Mouse (Mus musculus): ENCODE measurements around the gene Csnk1g1. TPM values are rescaled to one million over a fixed set of nuclear protein-coding genes. Genes with fewer than 3 reads are reported as not detected.
A peak's percentile ranks its signal among the peaks of the same experiment; 100 is the strongest.

Csnk1g1 gene
- polyA plus RNA-seq, 1 experiment from 2014 or later, result 15.9 TPM

GRCm38 (mm10) chr9:66066791-66067190, 158.1 kb downstream of the Csnk1g1 start:
- Histone ChIP-seq H3K27ac (replicated peaks; ENCODE audit: low read depth, low read length) (no peak overlapping the region), H3K36me3 (ENCODE audit: control insufficient read depth, insufficient read depth, low read length) (peaks cover 38% of the 10 kb centered on the region), H3K4me2 (ENCODE audit: low read depth, severe bottlenecking) (no peak overlapping the region), H3K27me3 (ENCODE audit: control insufficient read depth, insufficient read depth, low read length) (peaks cover 16% of the 10 kb centered on the region), H3K4me3 (ENCODE audit: low read depth, low read length) (no peak overlapping the region), H3K4me1 (ENCODE audit: control insufficient read depth, insufficient read depth, low read length) (peaks cover 6% of the 10 kb centered on the region), H3K9me3 (ENCODE audit: control insufficient read depth, low read length) (no peaks in the 10 kb centered on the region), H3K9ac (ENCODE audit: low read length) (peak overlapping the region; percentile 4; the same call in 1 of the 2 replicates)
- ATAC-seq (ENCODE audit: insufficient number of reproducible peaks, low FRiP score, low TSS enrichment, low read depth) (no peak), DNase-seq (ENCODE audit: low spot score) (no peak)
- 94% methylated on average over 3 of the region's 3 CpGs for WGBS

GRCm38 (mm10) chr9:66067542-66067941, 158.8 kb downstream of the Csnk1g1 start:
- peak; percentile 53 for DNase-seq (ENCODE audit: low spot score)
- no peak overlapping the region for H3K4me2 ChIP-seq (ENCODE audit: low read depth, severe bottlenecking)
- H3K9ac ChIP-seq (ENCODE audit: low read length), result no peak overlapping the region
- H3K4me1 ChIP-seq (ENCODE audit: control insufficient read depth, insufficient read depth, low read length), result peaks cover 6% of the 10 kb centered on the region
- 22% methylated on average over 5 of the region's 5 CpGs for WGBS
- no peak overlapping the region for H3K4me3 ChIP-seq (ENCODE audit: low read depth, low read length)
- H3K9me3 ChIP-seq (ENCODE audit: control insufficient read depth, low read length), result no peaks in the 10 kb centered on the region
- ATAC-seq (ENCODE audit: insufficient number of reproducible peaks, low FRiP score, low TSS enrichment, low read depth), result 0 out of 2 replicates have a peak, but pooled peaks have one; percentile 19
- H3K36me3 ChIP-seq (ENCODE audit: control insufficient read depth, insufficient read depth, low read length), result peaks cover 35% of the 10 kb centered on the region
- H3K27ac ChIP-seq (replicated peaks; ENCODE audit: low read depth, low read length), result no peak overlapping the region
- peaks cover 16% of the 10 kb centered on the region for H3K27me3 ChIP-seq (ENCODE audit: control insufficient read depth, insufficient read depth, low read length)

DNA sequence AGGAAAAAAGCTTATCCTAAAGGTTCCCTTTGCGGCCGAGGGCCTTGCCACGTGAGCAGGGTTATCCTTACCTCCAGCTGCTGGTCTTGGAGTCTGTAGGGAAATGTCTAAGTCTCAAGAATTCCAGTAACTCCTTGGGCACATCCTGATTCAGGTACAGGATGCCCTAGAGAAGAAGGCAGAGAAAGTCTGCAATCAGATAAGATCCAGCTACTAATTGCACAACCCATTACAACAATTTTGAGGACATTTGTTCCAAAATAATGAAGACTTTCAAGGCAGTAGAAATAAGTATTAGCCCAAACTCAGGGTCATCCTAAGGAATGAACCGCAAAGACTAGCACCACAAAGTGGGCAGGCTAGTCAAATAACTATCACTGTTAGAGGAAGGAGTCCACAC, 159.3 kb downstream of the Csnk1g1 start:
- Histone ChIP-seq H3K27me3 (ENCODE audit: control insufficient read depth, insufficient read depth, low read length) (peaks cover 16% of the 10 kb centered on the region), H3K4me1 (ENCODE audit: control insufficient read depth, insufficient read depth, low read length) (peaks cover 6% of the 10 kb centered on the region), H3K9me3 (ENCODE audit: control insufficient read depth, low read length) (no peaks in the 10 kb centered on the region), H3K4me3 (ENCODE audit: low read depth, low read length) (no peak overlapping the region), H3K36me3 (ENCODE audit: control insufficient read depth, insufficient read depth, low read length) (peaks cover 33% of the 10 kb centered on the region), H3K27ac (replicated peaks; ENCODE audit: low read depth, low read length) (no peak overlapping the region), H3K4me2 (ENCODE audit: low read depth, severe bottlenecking) (no peak overlapping the region), H3K9ac (ENCODE audit: low read length) (no peak overlapping the region)
- no peak for DNase-seq (ENCODE audit: low spot score)
- no peak for ATAC-seq (ENCODE audit: insufficient number of reproducible peaks, low FRiP score, low TSS enrichment, low read depth)
- WGBS, result 61% methylated on average over 4 of the region's 4 CpGs

- Histone ChIP-seq H3K4me3 (ENCODE audit: low read depth, low read length) (peak overlapping the region; percentile 50), H3K9me3 (ENCODE audit: control insufficient read depth, low read length) (no peaks in the 10 kb centered on the region), H3K27ac (replicated peaks; ENCODE audit: low read depth, low read length) (no peak overlapping the region), H3K4me1 (ENCODE audit: control insufficient read depth, insufficient read depth, low read length) (peaks cover 6% of the 10 kb centered on the region), H3K36me3 (ENCODE audit: control insufficient read depth, insufficient read depth, low read length) (peaks cover 24% of the 10 kb centered on the region), H3K27me3 (ENCODE audit: control insufficient read depth, insufficient read depth, low read length) (peaks cover 16% of the 10 kb centered on the region), H3K9ac (ENCODE audit: low read length) (peak overlapping the region; percentile 60), H3K4me2 (ENCODE audit: low read depth, severe bottlenecking) (peak overlapping the region; percentile 91)
- WGBS, result under 1% methylated on average over 30 of the region's 30 CpGs
- ATAC-seq (ENCODE audit: insufficient number of reproducible peaks, low FRiP score, low TSS enrichment, low read depth) (no peak), DNase-seq (ENCODE audit: low spot score) (peak; percentile 55)
Observed at GRCm38 (mm10) chr9:66068971-66069391, 160.3 kb downstream of the Csnk1g1 start.

- Histone ChIP-seq H3K9ac (ENCODE audit: low read length) (peak within 1 kb of the TSS; percentile 60), H3K4me1 (ENCODE audit: control insufficient read depth, insufficient read depth, low read length) (peaks cover 6% of the 10 kb centered on the region), H3K4me2 (ENCODE audit: low read depth, severe bottlenecking) (peak within 1 kb of the TSS; percentile 91), H3K9me3 (ENCODE audit: control insufficient read depth, low read length) (no peaks in the 10 kb centered on the region), H3K27me3 (ENCODE audit: control insufficient read depth, insufficient read depth, low read length) (peaks cover 16% of the 10 kb centered on the region), H3K36me3 (ENCODE audit: control insufficient read depth, insufficient read depth, low read length) (peaks cover 18% of the 10 kb centered on the region), H3K27ac (replicated peaks; ENCODE audit: low read depth, low read length) (no peak within 1 kb of the TSS), H3K4me3 (ENCODE audit: low read depth, low read length) (peak within 1 kb of the TSS; percentile 50)
- DNase-seq (ENCODE audit: low spot score), result peak; percentile 85
- peak; percentile 78; the same call in 1 of the 2 replicates for ATAC-seq (ENCODE audit: insufficient number of reproducible peaks, low FRiP score, low TSS enrichment, low read depth)
- under 1% methylated on average over 22 of the region's 22 CpGs for WGBS
Observed at GRCm38 (mm10) chr9:66069583-66069982, 160.9 kb downstream of the Csnk1g1 start, which contains the start of gene Snx22. Gene Snx22 (minus strand): TSS chr9:66069719.

DNA sequence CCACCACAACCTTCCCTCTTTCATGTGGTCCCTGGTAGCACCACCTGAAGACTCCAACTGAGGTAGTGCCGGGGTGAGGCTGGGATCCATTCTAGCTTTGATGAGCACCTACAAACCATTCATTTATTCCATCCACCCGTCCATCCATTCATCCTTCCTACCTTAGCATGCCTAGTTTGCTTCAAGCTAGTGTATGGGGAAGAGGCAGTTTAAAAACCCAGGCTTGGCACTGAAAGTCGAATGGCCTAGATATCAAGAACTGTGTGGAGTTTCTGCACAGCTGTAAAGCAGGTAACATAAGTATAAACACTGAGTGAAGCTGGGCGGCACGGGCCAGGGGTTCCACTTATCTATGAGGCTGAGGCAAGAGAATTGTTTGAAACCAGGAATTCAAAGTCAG, 161.4 kb downstream of the Csnk1g1 start:
- no peak overlapping the region for H3K4me2 ChIP-seq (ENCODE audit: low read depth, severe bottlenecking)
- ATAC-seq (ENCODE audit: insufficient number of reproducible peaks, low FRiP score, low TSS enrichment, low read depth) (no peak), DNase-seq (ENCODE audit: low spot score) (no peak)
- H3K9me3 ChIP-seq (ENCODE audit: control insufficient read depth, low read length), result no peaks in the 10 kb centered on the region
- H3K4me3 ChIP-seq (ENCODE audit: low read depth, low read length), result no peak overlapping the region
- no peak overlapping the region for H3K9ac ChIP-seq (ENCODE audit: low read length)
- no peak overlapping the region for H3K27ac ChIP-seq (replicated peaks; ENCODE audit: low read depth, low read length)
- H3K4me1 ChIP-seq (ENCODE audit: control insufficient read depth, insufficient read depth, low read length), result peaks cover 6% of the 10 kb centered on the region
- H3K36me3 ChIP-seq (ENCODE audit: control insufficient read depth, insufficient read depth, low read length), result peaks cover 17% of the 10 kb centered on the region
- 86% methylated on average over 5 of the region's 5 CpGs for WGBS
- peaks cover 16% of the 10 kb centered on the region for H3K27me3 ChIP-seq (ENCODE audit: control insufficient read depth, insufficient read depth, low read length)

GRCm38 (mm10) chr9:66072754-66073153, 164.0 kb downstream of the Csnk1g1 start:
- H3K4me2 ChIP-seq (ENCODE audit: low read depth, severe bottlenecking), result no peak overlapping the region
- DNase-seq (ENCODE audit: low spot score) (no peak), ATAC-seq (ENCODE audit: insufficient number of reproducible peaks, low FRiP score, low TSS enrichment, low read depth) (no peak)
- peaks cover 6% of the 10 kb centered on the region for H3K4me1 ChIP-seq (ENCODE audit: control insufficient read depth, insufficient read depth, low read length)
- H3K27ac ChIP-seq (replicated peaks; ENCODE audit: low read depth, low read length), result no peak overlapping the region
- no peak overlapping the region for H3K4me3 ChIP-seq (ENCODE audit: low read depth, low read length)
- WGBS, result 83% methylated on average over 7 of the region's 7 CpGs
- H3K36me3 ChIP-seq (ENCODE audit: control insufficient read depth, insufficient read depth, low read length), result no peaks in the 10 kb centered on the region
- no peaks in the 10 kb centered on the region for H3K9me3 ChIP-seq (ENCODE audit: control insufficient read depth, low read length)
- no peak overlapping the region for H3K9ac ChIP-seq (ENCODE audit: low read length)
- H3K27me3 ChIP-seq (ENCODE audit: control insufficient read depth, insufficient read depth, low read length), result peaks cover 13% of the 10 kb centered on the region

DNA sequence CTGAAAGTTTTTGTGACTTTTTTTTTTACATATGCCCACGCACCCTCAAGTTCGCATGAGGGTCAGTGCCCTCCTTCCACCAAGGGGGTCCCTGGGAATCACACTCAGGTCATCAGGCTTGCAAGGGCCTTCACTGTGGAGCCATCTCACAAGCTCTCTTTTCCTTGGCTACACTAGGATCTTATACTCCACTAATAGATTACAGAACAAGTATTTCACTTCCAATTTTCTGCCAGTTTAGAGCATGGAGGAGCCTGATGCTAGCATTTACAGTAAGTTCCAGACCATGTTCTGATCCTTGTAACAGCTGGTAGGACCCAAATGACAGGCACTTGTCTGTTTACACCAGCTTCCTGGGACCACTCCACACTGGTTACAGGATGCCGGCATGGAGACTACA, 169.3 kb downstream of the Csnk1g1 start:
- H3K4me2 ChIP-seq (ENCODE audit: low read depth, severe bottlenecking), result peak overlapping the region; percentile 24; the same call in 1 of the 2 replicates
- H3K9ac ChIP-seq (ENCODE audit: low read length), result no peak overlapping the region; the same call in 1 of the 2 replicates
- H3K27me3 ChIP-seq (ENCODE audit: control insufficient read depth, insufficient read depth, low read length), result no peaks in the 10 kb centered on the region
- WGBS, result 65% methylated on average over 3 of the region's 3 CpGs
- H3K9me3 ChIP-seq (ENCODE audit: control insufficient read depth, low read length), result no peaks in the 10 kb centered on the region
- H3K36me3 ChIP-seq (ENCODE audit: control insufficient read depth, insufficient read depth, low read length), result no peaks in the 10 kb centered on the region
- no peaks in the 10 kb centered on the region; the same call in 1 of the 2 replicates for H3K4me1 ChIP-seq (ENCODE audit: control insufficient read depth, insufficient read depth, low read length)
- no peak for DNase-seq (ENCODE audit: low spot score)
- no peak overlapping the region for H3K4me3 ChIP-seq (ENCODE audit: low read depth, low read length)
- no peak for ATAC-seq (ENCODE audit: insufficient number of reproducible peaks, low FRiP score, low TSS enrichment, low read depth)
- H3K27ac ChIP-seq (replicated peaks; ENCODE audit: low read depth, low read length), result peak overlapping the region; percentile 25; the same call in 1 of the 2 replicates

GRCm38 (mm10) chr9:66078493-66078892, 169.8 kb downstream of the Csnk1g1 start:
- WGBS, result 7% methylated on average over 14 of the region's 14 CpGs
- no peak for ATAC-seq (ENCODE audit: insufficient number of reproducible peaks, low FRiP score, low TSS enrichment, low read depth)

More at GRCm38 (mm10) chr9:66078493-66078892, 169.8 kb downstream of the Csnk1g1 start:
- Histone ChIP-seq H3K27ac (replicated peaks; ENCODE audit: low read depth, low read length) (peak overlapping the region; percentile 25; the same call in 1 of the 2 replicates), H3K4me2 (ENCODE audit: low read depth, severe bottlenecking) (peak overlapping the region; percentile 24; the same call in 1 of the 2 replicates), H3K9me3 (ENCODE audit: control insufficient read depth, low read length) (no peaks in the 10 kb centered on the region), H3K4me1 (ENCODE audit: control insufficient read depth, insufficient read depth, low read length) (no peaks in the 10 kb centered on the region; the same call in 1 of the 2 replicates), H3K36me3 (ENCODE audit: control insufficient read depth, insufficient read depth, low read length) (no peaks in the 10 kb centered on the region), H3K9ac (ENCODE audit: low read length) (peak overlapping the region; percentile 35; the same call in 1 of the 2 replicates), H3K4me3 (ENCODE audit: low read depth, low read length) (no peak overlapping the region), H3K27me3 (ENCODE audit: control insufficient read depth, insufficient read depth, low read length) (no peaks in the 10 kb centered on the region)
- peak; percentile 62 for DNase-seq (ENCODE audit: low spot score)
